Mouse (Mus musculus) thymus, adult 2 months (tissue): ENCODE results near the gene Slc28a3.

Experiments used
- CTCF ChIP-seq: fragments of 200-500 bp; IDR thresholded peaks from 2 replicates; pipeline ENCODE4 v1.5.1; 2012; ENCODE audit warnings: mild to moderate bottlenecking, control low read depth, low read length, moderate library complexity, borderline replicate concordance; ENCODE audit not compliant: control insufficient read depth, poor library complexity, insufficient read depth; ENCODE audit errors: extremely low read depth
- POLR2A ChIP-seq: fragments of 200-500 bp; IDR thresholded peaks from 2 replicates; pipeline ENCODE4 v1.6.1; 2012; ENCODE audit warnings: mild to moderate bottlenecking, low read length, control low read depth, moderate library complexity; ENCODE audit not compliant: control insufficient read depth, poor library complexity, insufficient read depth; ENCODE audit errors: extremely low read depth

- TF ChIP-seq CTCF (no peak), POLR2A (no peak)
Observed at GRCm38 (mm10) chr13:58509241-58509640, 101.4 kb downstream of the Slc28a3 start.
